Mouse (Mus musculus) hematopoietic stem cell, adult 5-6 weeks (primary cell): ENCODE results near the gene Ly6g6e. TPM values are rescaled to one million over a fixed set of nuclear protein-coding genes. Genes with fewer than 3 reads are reported as not detected.

Experiments used
- ATAC-seq, 2 experiments: fragments of 125-278 bp in 1 of 2; replicated peaks in 1 of 2; 2 replicates each; pipeline ENCODE4 v1.8.0; 2016 to 2017; ENCODE audit warnings: inconsistent platforms in 2 of 2, mild to moderate bottlenecking in 2 of 2, moderate number of reproducible peaks in 2 of 2, low read depth in 1 of 2, moderate TSS enrichment in 1 of 2; ENCODE audit not compliant: low FRiP score in 2 of 2, poor library complexity in 2 of 2, severe bottlenecking in 2 of 2, insufficient read depth in 1 of 2, low TSS enrichment in 1 of 2
- total RNA-seq: library from RNA; stranded (forward); fragments of 172-1452, 232-1000 nt; gene quantifications from 2 replicates; pipeline ENCODE4 v1.2.3, GENCODE M21; 2017

Ly6g6e gene
- total RNA-seq, 1 experiment from 2014 or later, result not detected

- no peak for ATAC-seq
Observed at GRCm38 (mm10) chr17:35047688-35048087, 29.0 kb upstream of the Ly6g6e start.

GRCm38 (mm10) chr17:35048149-35048931 lies 28.4 kb upstream of the Ly6g6e start:
- 0 out of 4 replicates have a peak, but pooled peaks have one; percentile 6 to 24 for ATAC-seq

GRCm38 (mm10) chr17:35048932-35049440 lies 27.7 kb upstream of the Ly6g6e start:
- no peak for ATAC-seq

GRCm38 (mm10) chr17:35049561-35050016 lies 27.1 kb upstream of the Ly6g6e start, which contains the start of gene Clic1:
Gene Clic1, plus strand, starts transcription at chr17:35049966.
- ATAC-seq, result peak; percentile 19 to 39; a peak in 3 of 4 replicates

- ATAC-seq, result peak; percentile 9; a peak in 1 of 4 replicates
Observed at GRCm38 (mm10) chr17:35050126-35050750, 26.5 kb upstream of the Ly6g6e start.

- peak; percentile 57 to 72 for ATAC-seq
Observed at GRCm38 (mm10) chr17:35051156-35052086, 25.3 kb upstream of the Ly6g6e start.

- no peak for ATAC-seq
Observed at GRCm38 (mm10) chr17:35052271-35052798, 24.4 kb upstream of the Ly6g6e start.

GRCm38 (mm10) chr17:35055691-35056495 lies 20.8 kb upstream of the Ly6g6e start:
- ATAC-seq, result no peak

- ATAC-seq, result no peak
Observed at GRCm38 (mm10) chr17:35057090-35057489, 19.6 kb upstream of the Ly6g6e start.

GRCm38 (mm10) chr17:35058316-35058715 lies 18.4 kb upstream of the Ly6g6e start:
- no peak for ATAC-seq

- ATAC-seq, result peak; percentile 82 to 87
Observed at GRCm38 (mm10) chr17:35058911-35059892, 17.5 kb upstream of the Ly6g6e start, which contains the start of gene Ddah2. Gene Ddah2, plus strand, starts transcription at chr17:35059035.

GRCm38 (mm10) chr17:35060071-35060470 lies 16.6 kb upstream of the Ly6g6e start:
- no peak for ATAC-seq

- no peak for ATAC-seq
Observed at GRCm38 (mm10) chr17:35060737-35061297, 15.9 kb upstream of the Ly6g6e start.

- ATAC-seq, result no peak
Observed at GRCm38 (mm10) chr17:35061299-35061698, 15.4 kb upstream of the Ly6g6e start.

- ATAC-seq, result no peak
Observed at GRCm38 (mm10) chr17:35063466-35063865, 13.2 kb upstream of the Ly6g6e start.
